ENCODE assay signal across 7 mouse cellular contexts in genomic region chr1:160351880-160352234, GRCm38 (mm10).
DNase-seq lines count a peak whose midpoint lies in the region; ATAC-seq lines count a peak whose summit lies in the region.

No protein-coding gene starts in this region.

- H3K4me1 ChIP-seq in hindbrain, embryonic 15.5 days (replicated peaks): peaks cover 15% of the 10 kb centered on the region

- peak overlapping the region; percentile 49 for H3K9ac ChIP-seq in hindbrain, embryonic 15.5 days

- H3K36me3 ChIP-seq in hindbrain, embryonic 15.5 days: no peaks in the 10 kb centered on the region

- peak overlapping the region; percentile 98 for H3K27ac ChIP-seq in hindbrain, embryonic 15.5 days (replicated peaks)

- peak overlapping the region; percentile 48 for H3K4me3 ChIP-seq in hindbrain, embryonic 15.5 days

- peak; percentile 93 for ATAC-seq in hindbrain, embryonic 15.5 days (ENCODE audit: low FRiP score, low read depth)
- peak; percentile 14; the same call in 1 of the 2 replicates for ATAC-seq in megakaryocyte, adult 5-6 weeks (ENCODE audit: poor library complexity, severe bottlenecking)

- 0% methylated on average over 10 of the region's 10 CpGs for WGBS in hindbrain, embryonic 15.5 days

- H3K9me3 ChIP-seq in hindbrain, embryonic 15.5 days: no peaks in the 10 kb centered on the region

- peak overlapping the region; percentile 58 for H3K4me2 ChIP-seq in hindbrain, embryonic 15.5 days

- peak; percentile 53 for DNase-seq in adrenal gland, adult 2 months
- peak; percentile 86 for DNase-seq in cerebellum, adult 9-11 months
- peak; percentile 71 to 72 for DNase-seq in frontal cortex, postnatal 10 days (ENCODE audit: low spot score in 2 of 2)
- DNase-seq in left cerebral cortex, adult 18-20 months (ENCODE audit: low spot score in 2 of 2): peak; percentile 69 to 81
- peak; percentile 68 for DNase-seq in right cerebral cortex, postnatal 4 days

- no peaks in the 10 kb centered on the region for H3K27me3 ChIP-seq in hindbrain, embryonic 15.5 days

Comparison
In these comparisons a context has a peak if more than half of its experiments do, and no peak if none do; other contexts are left out.
1. Peak in every context shown above with its lines: DNase-seq, ATAC-seq, H3K4me3 ChIP-seq and H3K27ac ChIP-seq.